Mouse (Mus musculus): ENCODE results near the gene Mfsd6.
"Not testable (repeated sequence)": the region's sequence is repeated elsewhere in the genome, so short reads cannot be mapped to it uniquely, and the experiment has no call there.

Gene Mfsd6

GRCm38 (mm10) chr1:52708745-52709144 is 18.5 kb downstream of the Mfsd6 start:
- no peak for DNase-seq (ENCODE audit: low read depth, low spot score)

- no peak for DNase-seq (ENCODE audit: low read depth, low spot score)
These were observed 20.2 kb downstream of the Mfsd6 start for GRCm38 (mm10) chr1:52707030-52707429.

- DNase-seq (ENCODE audit: low read depth, low spot score), result no peak
These were observed 24.3 kb downstream of the Mfsd6 start for GRCm38 (mm10) chr1:52702738-52703491.

GRCm38 (mm10) chr1:52701941-52702340 is 25.3 kb downstream of the Mfsd6 start:
- DNase-seq (ENCODE audit: low read depth, low spot score), result no peak

- not testable (repeated sequence) for DNase-seq (ENCODE audit: low read depth, low spot score)
These were observed 32.8 kb downstream of the Mfsd6 start for GRCm38 (mm10) chr1:52694456-52694855.

- no peak for DNase-seq (ENCODE audit: low read depth, low spot score)
These were observed 39.6 kb downstream of the Mfsd6 start for GRCm38 (mm10) chr1:52687636-52688035.

- DNase-seq (ENCODE audit: low read depth, low spot score), result no peak
These were observed 43.7 kb downstream of the Mfsd6 start for GRCm38 (mm10) chr1:52683550-52683949.

GRCm38 (mm10) chr1:52676621-52677020 is 50.6 kb downstream of the Mfsd6 start:
- no peak for DNase-seq (ENCODE audit: low read depth, low spot score)

GRCm38 (mm10) chr1:52675561-52676551 is 51.4 kb downstream of the Mfsd6 start:
- no peak for DNase-seq (ENCODE audit: low read depth, low spot score)

GRCm38 (mm10) chr1:52669931-52670330 is 57.3 kb downstream of the Mfsd6 start:
- no peak for DNase-seq (ENCODE audit: low read depth, low spot score)

GRCm38 (mm10) chr1:52668743-52669323 is 58.4 kb downstream of the Mfsd6 start:
- DNase-seq (ENCODE audit: low read depth, low spot score), result no peak

- no peak for DNase-seq (ENCODE audit: low read depth, low spot score)
These were observed 64.0 kb downstream of the Mfsd6 start for GRCm38 (mm10) chr1:52663228-52663627.

- DNase-seq (ENCODE audit: low read depth, low spot score), result no peak
These were observed 66.5 kb downstream of the Mfsd6 start for GRCm38 (mm10) chr1:52660765-52661164.

GRCm38 (mm10) chr1:52660278-52660677 is 67.0 kb downstream of the Mfsd6 start:
- no peak for DNase-seq (ENCODE audit: low read depth, low spot score)

- no peak for DNase-seq (ENCODE audit: low read depth, low spot score)
These were observed 69.1 kb downstream of the Mfsd6 start for GRCm38 (mm10) chr1:52658160-52658559.

GRCm38 (mm10) chr1:52655153-52655552 is 72.1 kb downstream of the Mfsd6 start:
- DNase-seq (ENCODE audit: low read depth, low spot score), result peak; percentile 24

GRCm38 (mm10) chr1:52653366-52653765 is 73.9 kb downstream of the Mfsd6 start:
- peak; percentile 88 for DNase-seq (ENCODE audit: low read depth, low spot score)

- DNase-seq (ENCODE audit: low read depth, low spot score), result peak; percentile 49
These were observed 74.5 kb downstream of the Mfsd6 start for GRCm38 (mm10) chr1:52652601-52653253.

- peak; percentile 82 for DNase-seq (ENCODE audit: low read depth, low spot score)
These were observed 77.2 kb downstream of the Mfsd6 start for GRCm38 (mm10) chr1:52650066-52650465.

- DNase-seq (ENCODE audit: low read depth, low spot score), result peak; percentile 83
These were observed 78.9 kb downstream of the Mfsd6 start for GRCm38 (mm10) chr1:52648153-52649027.

GRCm38 (mm10) chr1:52640736-52641135 is 86.5 kb downstream of the Mfsd6 start:
- no peak for DNase-seq (ENCODE audit: low read depth, low spot score)
